12 mouse cellular contexts compared by ENCODE assay signal in the genomic region with DNA sequence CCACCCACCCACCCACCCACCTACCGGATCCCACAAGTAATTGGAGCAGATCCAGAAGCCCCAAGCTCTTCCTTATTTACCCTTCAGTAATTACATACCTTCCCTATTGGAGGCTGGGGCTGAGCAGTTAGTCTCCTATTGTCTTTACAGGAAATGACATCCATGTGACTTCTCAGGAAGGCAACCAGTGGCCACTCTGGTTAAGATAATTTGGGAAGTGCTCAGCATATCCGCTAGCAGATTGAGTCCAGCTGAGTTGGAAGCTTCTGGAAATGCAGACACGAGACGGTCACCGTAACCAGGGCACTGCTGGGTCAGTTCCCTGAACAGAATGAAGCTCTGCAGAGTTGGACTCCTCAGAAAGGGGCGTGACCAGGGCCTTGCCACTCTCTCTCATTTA.
DNase-seq lines count a peak whose midpoint lies in the region; ATAC-seq lines count a peak whose summit lies in the region.
"Had no signal": no experiment of that assay in that cellular context is flagged by ENCODE, and none has a peak within 500 bp of the region (broad histone marks: within the 10 kb centered on the region; RNA-seq: fewer than 3 reads in every experiment).

No protein-coding gene starts in this region.

- H3K4me1 ChIP-seq in heart, embryonic 14.5 days (ENCODE audit: control insufficient read depth in 2 of 2, insufficient read depth in 2 of 2, low read length in 2 of 2): peaks cover 12 to 46% of the 10 kb centered on the region in 2 experiments

- DNase-seq in heart, adult 11 months: peak; percentile 98
- DNase-seq in heart, postnatal 25 days (ENCODE audit: low spot score): no peak
- DNase-seq in kidney, postnatal 14 days: peak; percentile 50
- peak; percentile 59 to 65 for DNase-seq in lung, postnatal 4 days
- DNase-seq in urinary bladder, postnatal 36 days (ENCODE audit: low spot score in 2 of 2): no peak
- DNase-seq in gastrocnemius, postnatal 36 days: no peak
- no peak for DNase-seq in frontal cortex, postnatal 14 days (ENCODE audit: low spot score in 2 of 2)
- DNase-seq: adrenal gland, postnatal 25 days; right cerebral cortex, postnatal 25 days had no signal

- H3K27me3 ChIP-seq in heart, embryonic 14.5 days (ENCODE audit: control insufficient read depth, insufficient read depth, low read length): no peaks in the 10 kb centered on the region

- H3K4me3 ChIP-seq in heart, embryonic 14.5 days (ENCODE audit: control insufficient read depth in 1 of 2, insufficient read depth in 1 of 2, low read depth in 1 of 2, low read length in 2 of 2): no peak overlapping the region

- intact Hi-C loops in heart, postnatal 25 days (cut with DNase I): loop anchor here (5.0 kb wide), 2 partner anchors 79 to 279 kb away; no protein-coding TSS in a partner anchor
- intact Hi-C loops in gastrocnemius, postnatal 36 days (cut with DNase I): no loop called here

- WGBS in heart, embryonic 14.5 days: 54% methylated on average over 6 of the region's 6 CpGs

- H3K27ac ChIP-seq in heart, embryonic 14.5 days (replicated peaks in 1 of 2; ENCODE audit: control insufficient read depth in 1 of 2, insufficient read depth in 1 of 2, low read depth in 2 of 2, low read length in 2 of 2): peak overlapping the region; percentile 57 to 63

- no peaks in the 10 kb centered on the region for H3K36me3 ChIP-seq in heart, embryonic 14.5 days (ENCODE audit: control insufficient read depth, insufficient read depth, low read length)

- H3K9me3 ChIP-seq in heart, embryonic 14.5 days (ENCODE audit: control insufficient read depth, low read length): no peaks in the 10 kb centered on the region

- ATAC-seq in heart, embryonic 14.5 days (ENCODE audit: insufficient number of reproducible peaks, insufficient read depth, low FRiP score, low read depth): peak; percentile 60; the same call in 1 of the 2 replicates
- ATAC-seq: CD4-positive, CD25-positive, alpha-beta regulatory T cell, adult 4 months; forebrain, embryonic 14.5 days had no signal

- H3K9ac ChIP-seq in heart, embryonic 14.5 days (ENCODE audit: low read length): no peak overlapping the region

- H3K4me2 ChIP-seq in heart, embryonic 14.5 days (ENCODE audit: low read length): no peak overlapping the region

Comparison
In these comparisons a context has a peak if more than half of its experiments do, and no peak if none do; other contexts are left out.
1. DNase-seq: peak in heart, adult 11 months (single experiment), kidney, postnatal 14 days (single experiment) and lung, postnatal 4 days (2 of 2); none in heart, postnatal 25 days (single experiment), urinary bladder, postnatal 36 days (0 of 2), gastrocnemius, postnatal 36 days (0 of 2) and frontal cortex, postnatal 14 days (0 of 2).